Mouse (Mus musculus): ENCODE measurements around the gene March6. TPM values are rescaled to one million over a fixed set of nuclear protein-coding genes. Genes with fewer than 3 reads are reported as not detected.

Gene March6
- polyA plus RNA-seq, 1 experiment from 2014 or later: 72.3 TPM

DNA sequence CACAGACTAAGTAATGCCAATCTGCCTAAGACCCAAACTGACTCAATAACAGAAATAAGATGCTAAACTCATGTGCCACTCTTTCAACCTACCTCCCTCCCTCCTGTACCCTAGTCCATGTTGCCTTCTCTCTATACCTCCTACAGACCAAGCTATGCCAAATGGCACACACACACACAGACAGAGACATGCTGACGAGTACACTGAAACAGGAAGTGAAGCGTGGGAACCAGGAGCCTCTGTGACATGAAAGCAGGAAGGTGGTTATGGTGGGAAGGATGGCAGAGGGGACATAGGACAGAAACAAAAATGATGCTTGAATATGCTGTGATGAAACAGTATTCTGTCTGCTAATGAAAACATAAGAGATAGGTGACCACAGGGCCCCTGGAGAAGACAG, 70.3 kb downstream of the March6 start:
- Histone ChIP-seq H3K4me1 (no peaks in the 10 kb centered on the region), H3K9me3 (no peaks in the 10 kb centered on the region), H3K36me3 (peaks cover 81% of the 10 kb centered on the region), H3K4me2 (replicated peaks) (no peak overlapping the region), H3K4me3 (no peak overlapping the region), H3K27ac (replicated peaks) (no peak overlapping the region), H3K27me3 (no peaks in the 10 kb centered on the region), H3K9ac (replicated peaks) (no peak overlapping the region)
- WGBS: 94% methylated on average over 2 of the region's 2 CpGs
- no peak for ATAC-seq (ENCODE audit: low FRiP score, low read depth)

DNA sequence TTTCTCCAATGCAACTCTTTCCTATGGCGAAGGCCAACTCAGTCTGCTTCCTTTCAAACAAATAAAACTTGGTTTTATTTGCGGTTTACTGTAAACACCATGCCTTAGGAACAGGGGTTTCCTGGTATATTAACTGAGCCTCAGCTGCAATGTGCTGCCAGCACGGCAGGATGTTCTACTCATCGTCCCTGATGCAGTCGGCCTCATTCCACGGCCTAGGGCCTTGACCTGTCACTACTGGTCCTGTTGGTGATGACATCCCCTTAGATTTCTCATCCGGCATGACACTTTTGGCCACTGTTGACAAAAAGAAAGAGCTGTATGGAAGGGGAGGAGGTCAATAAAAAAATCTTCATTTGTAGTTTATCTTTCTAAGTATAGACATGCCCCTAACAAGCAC, 72.8 kb downstream of the March6 start:
- H3K27me3 ChIP-seq: no peaks in the 10 kb centered on the region
- no peaks in the 10 kb centered on the region for H3K4me1 ChIP-seq
- H3K4me3 ChIP-seq: no peak overlapping the region
- no peak overlapping the region for H3K27ac ChIP-seq (replicated peaks)
- no peaks in the 10 kb centered on the region for H3K9me3 ChIP-seq
- H3K36me3 ChIP-seq: peaks cover 61% of the 10 kb centered on the region
- no peak overlapping the region for H3K4me2 ChIP-seq (replicated peaks)
- H3K9ac ChIP-seq (replicated peaks): no peak overlapping the region
- 89% methylated on average over 7 of the region's 7 CpGs for WGBS
- no peak for ATAC-seq (ENCODE audit: low FRiP score, low read depth)

DNA sequence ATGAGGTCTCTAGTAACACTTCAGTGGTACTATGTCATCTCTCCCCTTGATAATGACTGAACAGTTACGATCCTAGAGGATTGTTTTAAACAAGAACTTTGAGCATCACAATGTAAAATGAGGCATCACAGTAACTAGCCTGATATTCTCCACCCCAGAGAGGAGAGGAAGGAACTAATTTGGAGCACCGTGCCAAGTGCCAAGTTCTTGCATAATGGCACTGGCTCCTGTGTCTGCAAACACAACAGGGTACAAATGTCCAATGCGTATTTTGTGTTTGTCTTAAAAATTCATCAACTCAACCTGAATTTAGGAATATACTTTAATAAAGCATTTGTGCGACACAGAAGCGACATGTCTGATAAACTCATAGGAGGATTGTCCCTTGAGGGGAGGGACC, 74.5 kb downstream of the March6 start:
- H3K4me1 ChIP-seq: 0 out of 2 replicates have a peak, but pooled peaks cover 2% of the 10 kb centered on the region
- 91% methylated on average over 5 of the region's 5 CpGs for WGBS

DNA sequence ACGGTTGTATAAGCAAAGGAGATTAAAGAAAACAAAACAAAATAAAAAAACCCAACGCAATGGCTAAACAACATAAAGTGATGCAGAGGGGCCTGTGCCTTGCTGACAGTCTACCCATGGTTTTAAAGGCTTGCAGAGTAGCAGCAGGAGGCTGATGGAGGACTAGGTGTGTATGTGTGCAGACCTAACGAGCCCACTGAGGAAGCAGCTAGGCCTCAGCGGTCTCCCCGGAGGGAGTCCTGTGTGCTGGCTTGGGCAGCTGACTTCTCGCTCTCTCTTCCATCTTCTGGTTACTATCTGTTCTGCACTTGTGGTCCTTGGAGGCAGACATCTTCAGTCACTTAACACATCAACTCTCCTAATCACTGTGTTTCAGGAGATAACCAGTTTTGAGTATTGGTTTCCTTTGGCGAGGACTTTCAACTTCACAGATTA, 76.0 kb downstream of the March6 start:
- Histone ChIP-seq H3K4me3 (no peak overlapping the region), H3K4me2 (replicated peaks) (no peak overlapping the region), H3K27ac (replicated peaks) (no peak overlapping the region), H3K27me3 (peaks cover 12% of the 10 kb centered on the region; the same call in 1 of the 2 replicates), H3K9ac (replicated peaks) (no peak overlapping the region), H3K4me1 (0 out of 2 replicates have a peak, but pooled peaks cover 2% of the 10 kb centered on the region), H3K36me3 (peaks cover 29% of the 10 kb centered on the region), H3K9me3 (no peaks in the 10 kb centered on the region)
- ATAC-seq (ENCODE audit: low FRiP score, low read depth): no peak
- 78% methylated on average over 7 of the region's 7 CpGs for WGBS

More for the DNA sequence above, 74.5 kb downstream of the March6 start:
- Histone ChIP-seq H3K36me3 (peaks cover 44% of the 10 kb centered on the region), H3K4me3 (no peak overlapping the region), H3K27ac (replicated peaks) (no peak overlapping the region), H3K9me3 (no peaks in the 10 kb centered on the region), H3K9ac (replicated peaks) (no peak overlapping the region), H3K27me3 (peaks cover 7% of the 10 kb centered on the region; the same call in 1 of the 2 replicates), H3K4me2 (replicated peaks) (no peak overlapping the region)
- no peak for ATAC-seq (ENCODE audit: low FRiP score, low read depth)

DNA sequence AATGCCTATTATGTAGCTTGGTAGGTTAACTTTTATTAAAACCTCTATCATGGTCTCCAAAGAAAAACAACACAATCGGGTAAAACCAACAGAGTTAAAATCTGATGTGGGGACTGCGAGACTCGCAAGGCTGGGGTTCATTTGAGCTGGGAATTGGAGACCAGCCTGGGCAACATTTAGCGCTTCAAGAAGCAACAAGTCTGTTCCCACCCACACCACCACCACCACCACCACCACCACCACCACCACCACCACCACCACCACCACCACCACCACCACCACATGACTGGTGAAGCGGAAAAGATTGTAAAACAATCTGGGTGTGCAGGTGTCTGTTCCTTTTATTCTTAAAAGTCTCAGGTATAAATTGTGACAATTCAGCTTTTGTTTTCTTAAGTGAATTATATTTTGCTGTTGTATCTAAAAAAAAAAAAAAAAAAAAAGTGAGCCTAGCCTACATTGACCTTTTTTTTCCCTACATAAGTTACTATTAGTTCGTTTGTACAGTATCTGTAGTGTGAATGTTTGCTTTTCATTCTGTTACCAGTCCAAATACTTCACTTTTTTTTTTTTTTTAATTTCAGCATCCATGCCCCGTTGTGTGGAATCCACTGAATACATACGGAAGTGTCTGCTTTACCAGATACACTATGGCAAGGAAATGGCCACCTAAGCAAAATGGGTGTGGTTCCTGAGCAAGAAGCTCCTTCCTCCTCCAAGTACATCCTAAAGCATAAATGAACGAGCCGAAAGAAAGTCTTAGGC, 76.6 kb downstream of the March6 start:
- WGBS: 57% methylated on average over 10 of the region's 10 CpGs

DNA sequence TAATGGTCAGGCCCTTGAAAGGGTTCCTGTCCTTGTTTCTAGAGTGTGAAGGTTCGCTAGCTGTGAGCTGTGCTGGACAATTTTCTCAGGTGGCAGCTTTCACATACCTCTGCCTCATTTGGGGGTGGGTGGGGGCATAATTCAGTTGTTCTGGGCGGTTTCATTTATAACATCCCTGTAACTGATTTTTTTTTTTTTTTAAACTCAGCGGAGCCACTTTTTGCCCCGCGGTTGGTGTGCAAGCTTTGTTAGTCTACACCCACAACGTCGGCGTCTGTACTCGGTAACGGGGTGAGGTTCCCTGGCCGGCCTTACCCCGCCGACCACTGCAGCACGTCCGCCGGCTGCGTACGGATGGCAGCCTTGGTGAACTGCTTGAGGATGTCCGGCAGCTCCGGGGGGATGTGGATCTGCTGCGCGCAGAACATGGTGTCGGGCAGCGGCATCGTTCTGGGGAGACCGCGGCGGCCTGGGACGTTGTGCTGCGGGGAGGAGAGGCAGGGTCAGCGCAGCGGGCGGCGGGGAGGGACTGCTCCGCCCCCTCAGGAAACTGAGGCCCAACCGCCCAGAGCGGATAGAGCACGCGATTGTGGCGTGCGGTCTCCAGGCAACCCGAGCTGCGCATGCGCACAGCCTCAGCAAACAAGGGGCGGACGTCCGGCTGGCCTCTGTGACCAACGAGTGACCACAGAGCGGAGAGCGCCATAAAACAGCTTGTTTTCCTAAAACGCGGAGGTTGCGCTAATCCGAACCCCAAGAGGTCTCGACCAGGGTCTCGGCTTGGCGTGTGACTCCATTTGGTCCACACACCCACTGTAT, 77.5 kb downstream of the March6 start, which contains the start of gene Ropn1l:
Gene Ropn1l (minus strand): TSS at position 640 of the 819 bp plus-strand sequence.
- Histone ChIP-seq H3K9ac (replicated peaks) (peak within 1 kb of the TSS; percentile 68), H3K27ac (replicated peaks) (peak within 1 kb of the TSS; percentile 74), H3K4me1 (0 out of 2 replicates have a peak, but pooled peaks cover 2% of the 10 kb centered on the region), H3K27me3 (peaks cover 12% of the 10 kb centered on the region; the same call in 1 of the 2 replicates), H3K4me3 (peak within 1 kb of the TSS; percentile 62), H3K36me3 (peaks cover 13% of the 10 kb centered on the region), H3K9me3 (no peaks in the 10 kb centered on the region), H3K4me2 (replicated peaks) (peak within 1 kb of the TSS; percentile 69)
- peak; percentile 93 for ATAC-seq (ENCODE audit: low FRiP score, low read depth)
- under 1% methylated on average over 57 of the region's 57 CpGs for WGBS

More for the DNA sequence above, 76.6 kb downstream of the March6 start:
- H3K4me2 ChIP-seq (replicated peaks): peak overlapping the region; percentile 69
- no peak for ATAC-seq (ENCODE audit: low FRiP score, low read depth)
- peak overlapping the region; percentile 74; the same call in 1 of the 2 replicates for H3K27ac ChIP-seq (replicated peaks)
- peak overlapping the region; percentile 62 for H3K4me3 ChIP-seq
- 0 out of 2 replicates have a peak, but pooled peaks cover 2% of the 10 kb centered on the region for H3K4me1 ChIP-seq
- peaks cover 12% of the 10 kb centered on the region; the same call in 1 of the 2 replicates for H3K27me3 ChIP-seq
- no peaks in the 10 kb centered on the region for H3K9me3 ChIP-seq
- H3K9ac ChIP-seq (replicated peaks): no peak overlapping the region
- peaks cover 23% of the 10 kb centered on the region for H3K36me3 ChIP-seq

DNA sequence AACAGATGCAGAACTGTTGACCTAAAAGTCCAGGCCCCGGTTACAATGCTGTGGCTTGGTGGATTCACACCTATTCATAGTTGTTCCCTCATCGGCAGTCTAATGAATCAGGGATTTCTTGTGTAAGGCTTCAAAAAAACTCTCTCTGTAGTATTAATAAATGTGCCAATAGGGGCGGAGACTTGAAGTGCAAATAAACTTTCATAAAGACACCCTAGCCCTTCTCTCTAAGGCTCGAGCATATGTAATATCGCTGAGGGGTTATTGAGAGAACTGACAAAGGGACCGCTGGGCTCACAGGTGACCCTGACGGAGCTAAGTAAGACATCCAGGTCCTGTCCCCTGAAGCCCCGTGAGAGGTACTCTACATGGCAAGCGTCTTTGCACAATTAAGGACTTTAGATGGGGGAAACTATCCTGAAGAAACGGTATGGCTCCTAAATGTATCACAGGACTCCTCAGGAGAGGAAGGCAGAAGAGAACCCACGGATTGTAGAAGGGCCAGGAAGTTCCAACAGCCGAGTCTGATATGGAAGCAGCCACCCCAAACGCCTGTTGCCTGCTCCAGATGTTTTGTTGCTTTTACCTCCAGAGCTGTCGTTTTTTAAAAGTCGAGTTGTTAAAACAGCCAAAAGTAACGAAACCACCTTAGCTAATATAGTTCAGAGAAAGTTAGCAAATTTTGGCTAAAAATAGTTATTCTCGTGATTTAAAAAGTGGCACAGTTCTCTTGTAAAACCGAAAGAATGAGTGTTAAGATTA, 78.3 kb downstream of the March6 start:
- peaks cover 12% of the 10 kb centered on the region; the same call in 1 of the 2 replicates for H3K27me3 ChIP-seq
- H3K4me1 ChIP-seq: 0 out of 2 replicates have a peak, but pooled peaks cover 2% of the 10 kb centered on the region
- ATAC-seq (ENCODE audit: low FRiP score, low read depth): no peak
- peak overlapping the region; percentile 69 for H3K4me2 ChIP-seq (replicated peaks)
- H3K9ac ChIP-seq (replicated peaks): peak overlapping the region; percentile 68
- no peaks in the 10 kb centered on the region for H3K9me3 ChIP-seq
- H3K4me3 ChIP-seq: peak overlapping the region; percentile 62
- H3K27ac ChIP-seq (replicated peaks): no peak overlapping the region
- 58% methylated on average over 18 of the region's 18 CpGs for WGBS
- 0 out of 2 replicates have a peak, but pooled peaks cover 7% of the 10 kb centered on the region for H3K36me3 ChIP-seq

DNA sequence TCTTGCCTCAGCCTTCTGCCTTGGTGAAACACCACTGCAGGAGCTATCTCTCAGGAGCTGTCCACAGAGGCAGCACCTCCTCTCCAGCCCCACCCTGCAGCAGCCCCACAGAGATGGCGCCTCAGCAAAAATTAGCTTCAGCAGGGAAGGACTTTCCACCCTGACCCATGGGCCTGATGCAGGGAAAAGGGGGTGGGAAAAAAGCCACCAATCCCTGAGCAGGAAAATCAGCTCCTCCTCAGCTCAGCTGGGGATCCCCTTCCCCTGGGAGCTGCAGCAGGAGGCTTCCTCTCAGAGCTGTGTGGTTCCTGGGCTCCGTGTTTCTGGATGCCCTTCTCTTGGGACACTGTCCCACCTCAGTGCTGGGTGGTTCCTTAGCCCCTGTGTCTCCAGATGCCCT, 81.1 kb downstream of the March6 start:
- H3K9ac ChIP-seq (replicated peaks): no peak overlapping the region
- H3K4me1 ChIP-seq: 0 out of 2 replicates have a peak, but pooled peaks cover 2% of the 10 kb centered on the region
- 18% methylated on average over 2 of the region's 2 CpGs for WGBS
- no peak overlapping the region for H3K4me2 ChIP-seq (replicated peaks)
- no peak overlapping the region for H3K27ac ChIP-seq (replicated peaks)
- H3K9me3 ChIP-seq: no peaks in the 10 kb centered on the region
- no peak for ATAC-seq (ENCODE audit: low FRiP score, low read depth)
- H3K4me3 ChIP-seq: no peak overlapping the region
- H3K27me3 ChIP-seq: peaks cover 12% of the 10 kb centered on the region; the same call in 1 of the 2 replicates
- 0 out of 2 replicates have a peak, but pooled peaks cover 1% of the 10 kb centered on the region for H3K36me3 ChIP-seq

DNA sequence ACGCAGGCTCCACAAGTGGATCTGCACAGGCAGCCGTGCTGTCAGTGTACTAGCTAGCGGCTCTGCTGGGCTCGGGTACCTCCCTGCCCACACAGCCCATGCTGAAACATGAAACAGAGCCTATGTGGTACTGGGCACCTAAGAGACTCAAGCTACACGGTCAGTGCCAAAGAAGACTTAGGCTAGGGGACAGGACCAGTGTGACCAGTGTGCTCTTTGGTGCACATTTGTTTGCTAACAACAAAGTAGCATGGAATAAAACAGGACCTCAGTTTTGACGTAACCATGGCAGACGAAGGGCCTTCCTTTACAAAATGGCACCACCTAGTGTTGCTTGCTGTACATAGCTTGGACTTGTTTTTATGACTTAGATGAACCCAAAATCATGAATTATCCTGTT, 83.7 kb downstream of the March6 start:
- no peak overlapping the region for H3K27ac ChIP-seq (replicated peaks)
- 0 out of 2 replicates have a peak, but pooled peaks cover 6% of the 10 kb centered on the region for H3K27me3 ChIP-seq
- H3K9me3 ChIP-seq: no peaks in the 10 kb centered on the region
- no peaks in the 10 kb centered on the region for H3K4me1 ChIP-seq
- no peaks in the 10 kb centered on the region for H3K36me3 ChIP-seq
- ATAC-seq (ENCODE audit: low FRiP score, low read depth): peak; percentile 47
- H3K4me3 ChIP-seq: no peak overlapping the region
- no peak overlapping the region for H3K9ac ChIP-seq (replicated peaks)
- 53% methylated on average over 7 of the region's 7 CpGs for WGBS
- no peak overlapping the region for H3K4me2 ChIP-seq (replicated peaks)

DNA sequence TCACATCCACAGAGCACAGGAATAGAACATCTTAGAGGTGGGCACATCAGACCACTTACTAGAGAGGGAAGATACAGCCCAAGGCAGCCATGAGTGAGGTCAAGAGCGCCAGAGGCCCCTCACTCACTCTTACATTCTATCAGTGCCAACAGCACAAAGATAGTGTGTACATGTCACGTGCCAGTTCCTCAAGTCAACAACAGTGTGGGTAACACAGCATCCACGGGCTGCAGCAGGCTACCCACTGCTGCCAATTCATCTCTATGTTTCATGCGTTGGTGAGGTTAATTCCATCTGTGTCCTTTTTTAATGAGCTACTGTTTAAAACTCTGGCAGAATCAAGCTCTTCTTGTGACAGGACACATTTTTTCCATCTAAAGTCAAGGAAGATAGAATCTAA, 88.2 kb downstream of the March6 start:
- H3K27ac ChIP-seq (replicated peaks): no peak overlapping the region
- no peaks in the 10 kb centered on the region for H3K36me3 ChIP-seq
- no peaks in the 10 kb centered on the region for H3K4me1 ChIP-seq
- H3K4me2 ChIP-seq (replicated peaks): no peak overlapping the region
- no peaks in the 10 kb centered on the region for H3K9me3 ChIP-seq
- no peak overlapping the region for H3K9ac ChIP-seq (replicated peaks)
- 87% methylated on average over 4 of the region's 4 CpGs for WGBS
- no peaks in the 10 kb centered on the region for H3K27me3 ChIP-seq
- ATAC-seq (ENCODE audit: low FRiP score, low read depth): no peak
- H3K4me3 ChIP-seq: no peak overlapping the region

DNA sequence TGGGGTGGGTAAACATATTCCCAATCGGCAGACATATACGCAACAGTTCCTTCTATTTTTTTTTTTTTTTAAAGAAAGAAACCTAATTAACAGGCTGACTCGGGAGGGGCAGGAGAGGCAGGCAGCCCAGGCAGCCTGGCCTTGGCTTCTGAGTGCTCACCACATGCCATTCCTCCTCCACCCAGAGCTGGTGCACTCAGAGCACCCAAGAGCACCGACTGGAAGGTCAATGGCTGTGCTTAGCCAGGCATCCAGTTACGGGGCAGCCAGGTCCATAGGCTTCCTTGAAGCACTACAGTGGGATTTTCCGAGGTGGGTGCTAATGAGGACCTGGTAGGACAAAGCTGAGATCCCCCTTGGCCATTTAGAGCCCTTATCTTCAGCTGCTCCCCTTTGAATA, 88.9 kb downstream of the March6 start:
- Histone ChIP-seq H3K4me3 (no peak overlapping the region), H3K27me3 (no peaks in the 10 kb centered on the region), H3K27ac (replicated peaks) (no peak overlapping the region), H3K9me3 (no peaks in the 10 kb centered on the region), H3K4me1 (no peaks in the 10 kb centered on the region), H3K4me2 (replicated peaks) (no peak overlapping the region), H3K36me3 (no peaks in the 10 kb centered on the region), H3K9ac (replicated peaks) (no peak overlapping the region)
- WGBS: 82% methylated on average over 6 of the region's 6 CpGs
- no peak for ATAC-seq (ENCODE audit: low FRiP score, low read depth)

Measured in midbrain, embryonic 12.5 days (tissue).